Mouse (Mus musculus) ovary, adult 2 months (tissue): ENCODE results near the gene Wdr48. TPM values are rescaled to one million over a fixed set of nuclear protein-coding genes. Genes with fewer than 3 reads are reported as not detected.

Experiments used
- polyA plus RNA-seq: library from polyadenylated mRNA; depleted of rRNA; stranded (reverse); fragments of >200 nt; gene quantifications from 2 replicates; pipeline ENCODE4 v1.2.3, GENCODE M21; 2012; rRNA removed

Wdr48 gene
- 46.9 and 49.4 TPM in 2 replicates for polyA plus RNA-seq

DNA sequence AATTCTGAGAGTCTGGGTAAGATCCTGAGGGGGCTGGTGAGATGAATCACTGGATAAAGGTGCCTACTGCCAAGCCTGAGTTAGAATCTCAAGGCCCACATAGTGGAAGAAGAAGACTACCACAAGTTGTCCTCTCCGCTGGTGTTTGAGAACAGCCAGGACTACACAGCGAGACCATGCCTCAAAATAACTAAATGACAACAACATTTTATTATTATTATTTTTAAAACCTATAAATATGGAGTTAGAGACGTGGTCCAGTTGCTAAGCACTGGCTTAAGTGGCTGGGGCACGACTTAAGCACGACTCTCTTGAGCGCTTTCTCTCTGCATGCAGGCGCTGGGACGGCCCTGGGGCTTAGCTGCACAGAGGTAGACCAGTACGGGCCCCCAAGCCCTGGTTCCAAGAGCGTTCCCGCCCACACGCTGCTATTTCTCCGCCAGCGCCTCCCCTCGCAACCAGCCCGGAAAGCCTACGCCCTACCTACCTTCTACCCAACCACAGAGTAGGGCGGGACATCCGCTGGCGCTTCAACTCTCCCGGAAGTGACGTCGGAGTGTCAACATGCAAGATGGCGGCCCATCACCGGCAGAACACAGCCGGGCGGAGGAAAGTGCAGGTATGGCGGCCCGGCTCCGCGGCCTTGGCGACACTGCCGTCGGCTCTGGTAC, at the start of gene Wdr48:
Gene Wdr48 (plus strand): TSS at position 540 of the 671 bp plus-strand sequence.

DNA sequence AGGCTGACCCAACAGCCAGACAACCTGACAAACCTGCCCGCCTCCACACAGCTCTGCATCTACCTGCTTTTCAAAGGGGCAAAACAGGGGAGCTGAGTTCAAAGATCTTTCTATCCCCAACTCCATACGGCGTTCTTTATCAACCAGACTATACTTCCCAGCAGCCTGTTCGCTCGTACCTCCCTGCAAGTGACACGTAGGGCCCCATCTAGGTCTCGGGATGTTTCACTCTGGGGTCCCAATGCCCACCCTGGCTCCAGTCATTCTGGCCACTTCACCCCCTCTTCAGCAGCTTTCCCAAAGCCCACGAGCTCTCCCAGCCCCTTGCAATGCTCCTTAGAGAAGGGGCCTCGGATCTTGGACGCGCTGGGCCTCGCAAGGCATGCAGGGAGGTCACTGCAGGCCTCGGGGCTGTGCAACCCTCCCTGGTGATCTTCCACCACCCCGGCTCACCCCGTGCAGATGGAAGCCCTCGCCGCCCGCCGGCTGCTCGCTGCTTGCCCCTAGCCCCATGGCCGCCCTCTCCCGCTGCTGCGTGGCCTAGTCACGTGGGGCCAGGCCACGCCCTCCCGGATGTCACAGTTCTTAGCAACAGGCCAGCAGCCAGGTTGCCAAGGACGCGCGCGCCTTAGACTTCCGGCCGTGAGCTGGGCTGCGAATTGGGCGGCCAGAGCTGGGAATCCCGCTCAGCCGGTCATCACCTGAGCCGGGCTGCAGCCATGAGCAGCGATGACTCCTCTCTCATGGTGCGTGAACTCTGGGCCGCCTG, 42.5 kb downstream of the Wdr48 start, which contains the start of the genes Gorasp1 and Ttc21a:
Gene Gorasp1 (minus strand): TSS at position 561 of the 769 bp plus-strand sequence.
Gene Ttc21a (plus strand): TSS at position 602 of the 769 bp plus-strand sequence.

Other genes starting within 250 kb of the Wdr48 start
- gene Scn10a, start 175.6 kb upstream of the Wdr48 start, polyA plus RNA-seq: 0.38 and 0.54 TPM in 2 replicates
- not detected in 2 replicates for gene Scn11a, start 69.4 kb upstream of the Wdr48 start, polyA plus RNA-seq
- 28.9 and 29.6 TPM in 2 replicates for gene Gorasp1, start 42.7 kb downstream of the Wdr48 start, polyA plus RNA-seq
- gene Ttc21a, start 42.7 kb downstream of the Wdr48 start, polyA plus RNA-seq: 7.1 and 7.8 TPM in 2 replicates
- gene Csrnp1, start 89.8 kb downstream of the Wdr48 start, polyA plus RNA-seq: 31.5 and 31.6 TPM in 2 replicates
- gene Xirp1, start 128.7 kb downstream of the Wdr48 start, polyA plus RNA-seq: 0.15 and 0.20 TPM in 2 replicates
- gene Cx3cr1, start 175.0 kb downstream of the Wdr48 start, polyA plus RNA-seq: 12.8 and 14.2 TPM in 2 replicates
- gene Ccr8, start 197.2 kb downstream of the Wdr48 start, polyA plus RNA-seq: 0.12 and 0.21 TPM in 2 replicates
- gene Slc25a38, start 215.5 kb downstream of the Wdr48 start, polyA plus RNA-seq: 49.9 and 54.2 TPM in 2 replicates
- 2,914 and 4,274 TPM in 2 replicates for gene Rpsa, start 232.8 kb downstream of the Wdr48 start, polyA plus RNA-seq